Mouse (Mus musculus): ENCODE measurements around the gene Ppih. TPM values are rescaled to one million over a fixed set of nuclear protein-coding genes. Genes with fewer than 3 reads are reported as not detected.
"Not testable (repeated sequence)": the region's sequence is repeated elsewhere in the genome, so short reads cannot be mapped to it uniquely, and the experiment has no call there.

Gene Ppih
- polyA plus RNA-seq, 1 experiment from 2014 or later, result 123 TPM

DNA sequence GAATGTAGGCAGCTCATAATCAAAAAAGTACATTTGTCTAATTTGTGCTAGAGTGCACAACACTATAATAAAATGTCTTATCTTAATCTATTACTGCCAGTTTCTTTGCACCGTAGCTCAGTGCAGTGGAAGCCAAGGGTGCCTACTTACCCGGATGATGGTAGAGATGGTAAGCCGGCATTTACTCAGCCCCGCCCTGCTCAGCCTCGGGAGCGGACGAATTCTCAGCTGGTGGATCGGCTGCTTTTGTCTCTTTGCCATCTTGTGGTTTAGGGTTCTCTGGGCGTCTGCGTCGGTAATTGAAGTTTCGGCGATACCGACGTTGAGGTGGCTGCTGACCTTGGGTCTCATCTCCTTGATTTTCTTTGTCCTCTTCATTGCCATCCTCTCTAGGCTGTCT, 41.6 kb downstream of the Ppih start:
- not testable (repeated sequence) for H3K9me3 ChIP-seq (replicated peaks); H3K9ac ChIP-seq; H3K27ac ChIP-seq; H3K4me2 ChIP-seq; H3K27me3 ChIP-seq; ATAC-seq; H3K4me3 ChIP-seq; H3K4me1 ChIP-seq
- WGBS, result 89% methylated on average over 15 of the region's 15 CpGs
- H3K36me3 ChIP-seq (ENCODE audit: poor library complexity, severe bottlenecking), result peaks cover 95% of the 10 kb centered on the region

DNA sequence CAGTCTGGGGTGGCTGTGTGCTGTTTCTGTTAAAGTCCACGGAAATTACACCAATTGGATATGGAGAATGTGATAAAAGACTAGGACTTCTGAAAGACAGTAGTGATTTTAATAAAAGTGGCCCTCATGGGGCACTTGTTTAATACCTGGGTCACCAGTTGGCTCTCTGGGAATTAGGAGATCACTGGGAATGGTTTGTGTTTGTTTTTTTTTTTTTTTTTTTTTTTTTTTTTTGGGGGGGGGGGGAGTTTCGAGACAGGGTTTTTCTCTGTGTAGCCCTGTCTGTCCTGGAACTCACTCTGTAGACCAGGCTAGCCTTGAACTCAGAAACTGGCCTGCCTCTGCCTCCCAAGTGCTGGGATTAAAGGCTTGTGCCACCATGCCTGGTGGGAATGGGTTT, 44.6 kb downstream of the Ppih start:
- Histone ChIP-seq H3K27ac (no peak overlapping the region), H3K36me3 (ENCODE audit: poor library complexity, severe bottlenecking) (peaks cover 95% of the 10 kb centered on the region), H3K27me3 (no peaks in the 10 kb centered on the region), H3K4me2 (no peak overlapping the region), H3K9me3 (replicated peaks) (no peaks in the 10 kb centered on the region), H3K4me3 (no peak overlapping the region), H3K9ac (no peak overlapping the region), H3K4me1 (no peaks in the 10 kb centered on the region)
- no peak for ATAC-seq
- 89% methylated on average over 2 of the region's 2 CpGs for WGBS

DNA sequence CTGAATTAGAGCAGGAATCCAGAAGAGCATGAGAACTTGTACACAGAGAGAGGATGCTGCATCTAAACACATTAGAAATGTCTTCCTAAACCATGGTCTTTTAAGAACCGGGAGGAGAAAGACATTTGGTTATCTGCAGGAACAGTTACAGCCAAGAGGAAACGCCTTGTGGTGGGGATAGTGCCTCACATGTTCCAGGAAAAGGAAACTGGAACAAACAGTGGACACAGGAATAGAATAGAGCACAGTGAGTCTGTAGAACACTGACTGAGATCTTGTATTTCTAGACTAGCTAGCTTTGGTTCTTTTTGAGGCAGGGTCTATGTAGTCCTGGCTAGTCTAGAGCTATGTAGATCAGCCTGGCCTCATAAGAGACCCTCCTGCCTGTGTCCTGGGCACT, 45.1 kb downstream of the Ppih start:
- H3K4me3 ChIP-seq, result no peak overlapping the region
- H3K4me2 ChIP-seq, result no peak overlapping the region
- 92% methylated on average over 2 of the region's 2 CpGs for WGBS
- peaks cover 97% of the 10 kb centered on the region for H3K36me3 ChIP-seq (ENCODE audit: poor library complexity, severe bottlenecking)
- no peaks in the 10 kb centered on the region for H3K4me1 ChIP-seq
- no peak for ATAC-seq
- H3K27ac ChIP-seq, result no peak overlapping the region
- H3K27me3 ChIP-seq, result no peaks in the 10 kb centered on the region
- H3K9ac ChIP-seq, result no peak overlapping the region
- H3K9me3 ChIP-seq (replicated peaks), result no peaks in the 10 kb centered on the region

DNA sequence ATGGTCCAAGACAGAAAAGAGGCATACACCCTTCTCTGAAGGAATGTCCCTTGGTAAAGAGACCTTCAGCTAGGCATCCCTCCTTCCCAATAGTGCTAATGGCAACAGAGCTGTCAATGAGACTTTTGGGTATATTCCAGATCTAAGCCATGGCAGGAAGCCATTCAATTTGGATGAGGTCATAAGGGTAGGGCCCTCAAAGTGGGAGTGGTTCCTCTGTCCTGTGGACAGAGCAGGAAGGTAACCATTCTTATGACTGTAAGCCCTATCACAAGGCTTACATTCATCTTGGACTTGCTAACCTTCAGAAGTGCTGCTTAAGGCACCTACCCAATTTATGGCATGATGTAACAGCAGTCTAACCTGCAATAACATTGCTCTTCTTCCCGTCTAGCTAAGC, 45.7 kb downstream of the Ppih start:
- Histone ChIP-seq H3K9me3 (replicated peaks) (no peaks in the 10 kb centered on the region), H3K9ac (no peak overlapping the region), H3K4me2 (no peak overlapping the region), H3K4me3 (no peak overlapping the region), H3K4me1 (no peaks in the 10 kb centered on the region), H3K36me3 (ENCODE audit: poor library complexity, severe bottlenecking) (peaks cover 97% of the 10 kb centered on the region), H3K27ac (no peak overlapping the region), H3K27me3 (no peaks in the 10 kb centered on the region)
- WGBS, result 85% methylated on average over 1 of the region's 1 CpGs
- no peak for ATAC-seq

DNA sequence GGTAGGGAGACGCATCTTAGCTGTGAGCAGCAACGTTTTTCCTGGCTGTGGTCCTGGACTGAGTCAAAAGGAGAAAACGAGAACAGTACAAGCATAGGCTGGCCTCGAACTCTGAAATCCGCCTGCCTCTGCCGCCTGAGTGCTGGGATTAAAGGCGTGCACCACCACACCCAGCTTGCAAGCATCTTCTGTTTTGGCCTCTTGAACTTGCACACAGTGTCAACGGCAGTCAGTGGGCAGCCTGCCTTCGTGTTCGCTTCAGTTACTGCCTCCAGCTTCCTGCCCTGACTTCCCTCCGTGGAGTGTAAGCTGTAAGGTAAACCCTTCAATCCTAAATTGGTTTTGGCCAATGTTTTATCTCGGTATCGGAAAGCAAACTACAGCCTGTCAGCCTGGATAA, 53.7 kb downstream of the Ppih start:
- Histone ChIP-seq H3K9me3 (replicated peaks) (no peaks in the 10 kb centered on the region), H3K9ac (no peak overlapping the region), H3K27ac (no peak overlapping the region), H3K4me3 (no peak overlapping the region), H3K4me2 (no peak overlapping the region), H3K4me1 (no peaks in the 10 kb centered on the region), H3K36me3 (ENCODE audit: poor library complexity, severe bottlenecking) (peaks cover 32% of the 10 kb centered on the region), H3K27me3 (no peaks in the 10 kb centered on the region)
- ATAC-seq, result no peak
- WGBS, result 83% methylated on average over 13 of the region's 13 CpGs

DNA sequence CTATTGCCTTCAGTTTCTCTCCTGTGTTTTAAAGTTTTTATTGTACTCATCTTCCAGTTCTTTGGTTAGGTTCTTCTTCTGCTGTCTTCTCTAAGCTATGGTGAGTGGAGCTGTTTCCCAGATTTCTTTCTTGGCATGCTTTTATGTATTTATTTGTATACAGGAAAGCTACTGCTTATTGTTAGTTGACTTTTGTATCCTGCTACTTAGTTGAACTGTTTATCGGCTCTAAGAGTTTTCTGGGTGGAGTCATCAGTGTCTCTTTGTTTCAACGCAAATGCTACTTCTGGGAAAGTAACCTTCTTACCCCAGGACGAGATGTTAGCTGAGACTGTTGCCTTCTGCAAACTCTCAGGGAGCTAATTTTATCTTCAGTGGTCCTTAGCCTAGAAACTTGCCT, 56.9 kb downstream of the Ppih start:
- 75% methylated on average over 3 of the region's 3 CpGs for WGBS
- no peaks in the 10 kb centered on the region for H3K9me3 ChIP-seq (replicated peaks)
- ATAC-seq, result no peak

DNA sequence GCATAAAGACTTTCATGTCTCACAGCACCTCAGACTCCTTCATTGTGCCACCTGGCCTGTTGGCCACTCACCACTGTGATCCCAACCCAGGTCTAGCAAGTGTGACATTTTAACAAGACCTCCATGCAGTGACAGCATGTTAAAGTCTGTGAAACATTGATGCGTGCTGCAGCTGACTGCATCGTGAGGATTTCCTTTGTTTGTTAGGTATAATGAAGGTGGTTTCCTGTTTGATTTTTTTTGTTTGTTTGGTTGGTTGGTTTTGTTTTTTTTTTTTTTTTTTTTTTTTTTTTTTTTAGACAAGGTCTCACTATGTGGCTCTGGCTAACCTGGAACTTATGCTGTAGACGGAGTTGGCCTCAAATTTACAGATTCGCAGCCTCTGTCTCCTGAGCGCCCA, 57.9 kb downstream of the Ppih start:
- Histone ChIP-seq H3K9ac (no peak overlapping the region), H3K4me2 (no peak overlapping the region), H3K36me3 (ENCODE audit: poor library complexity, severe bottlenecking) (0 out of 2 replicates have a peak, but pooled peaks cover 3% of the 10 kb centered on the region), H3K4me3 (no peak overlapping the region), H3K27me3 (no peaks in the 10 kb centered on the region), H3K4me1 (no peaks in the 10 kb centered on the region), H3K9me3 (replicated peaks) (no peaks in the 10 kb centered on the region), H3K27ac (no peak overlapping the region)
- ATAC-seq, result no peak
- 92% methylated on average over 5 of the region's 5 CpGs for WGBS

More for the DNA sequence above, 56.9 kb downstream of the Ppih start:
- Histone ChIP-seq H3K4me2 (no peak overlapping the region), H3K27me3 (no peaks in the 10 kb centered on the region), H3K36me3 (ENCODE audit: poor library complexity, severe bottlenecking) (0 out of 2 replicates have a peak, but pooled peaks cover 3% of the 10 kb centered on the region), H3K9ac (no peak overlapping the region), H3K4me3 (no peak overlapping the region), H3K4me1 (no peaks in the 10 kb centered on the region), H3K27ac (no peak overlapping the region)

DNA sequence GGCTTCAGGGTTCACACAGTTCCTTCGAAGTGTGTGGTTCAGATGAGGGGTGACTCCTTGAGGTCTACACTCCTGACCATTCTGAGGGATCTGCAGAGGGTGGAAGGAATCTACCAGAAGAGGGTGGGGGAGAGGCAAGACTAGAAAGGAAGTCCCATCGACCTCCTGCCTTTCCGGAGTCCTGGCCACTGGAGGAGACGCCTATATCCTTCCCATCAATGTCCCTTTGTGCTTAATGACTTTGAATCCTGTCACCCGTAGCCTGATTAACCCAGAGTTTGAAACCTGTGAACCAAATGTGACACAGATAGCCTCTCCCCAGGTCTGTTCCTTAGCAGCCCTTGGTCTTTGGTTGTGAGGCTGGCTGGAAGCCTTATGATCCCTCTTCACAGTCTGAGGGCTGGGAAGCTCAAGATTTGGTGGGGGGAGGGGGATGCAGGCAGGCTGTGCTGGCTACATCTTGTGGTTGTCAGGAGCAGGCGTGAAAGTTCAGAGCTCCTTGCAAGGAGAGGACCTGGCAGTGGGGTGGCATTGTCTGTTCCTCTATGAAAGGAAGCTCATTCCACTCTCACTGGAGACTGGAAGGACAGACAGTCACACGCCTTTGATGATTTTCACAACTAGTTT, 59.1 kb downstream of the Ppih start:
- no peak for ATAC-seq
- Histone ChIP-seq H3K4me3 (no peak overlapping the region), H3K4me1 (no peaks in the 10 kb centered on the region), H3K9me3 (replicated peaks) (no peaks in the 10 kb centered on the region), H3K27me3 (no peaks in the 10 kb centered on the region), H3K4me2 (no peak overlapping the region), H3K9ac (no peak overlapping the region), H3K27ac (no peak overlapping the region), H3K36me3 (ENCODE audit: poor library complexity, severe bottlenecking) (0 out of 2 replicates have a peak, but pooled peaks cover 3% of the 10 kb centered on the region)
- WGBS, result 70% methylated on average over 7 of the region's 7 CpGs

DNA sequence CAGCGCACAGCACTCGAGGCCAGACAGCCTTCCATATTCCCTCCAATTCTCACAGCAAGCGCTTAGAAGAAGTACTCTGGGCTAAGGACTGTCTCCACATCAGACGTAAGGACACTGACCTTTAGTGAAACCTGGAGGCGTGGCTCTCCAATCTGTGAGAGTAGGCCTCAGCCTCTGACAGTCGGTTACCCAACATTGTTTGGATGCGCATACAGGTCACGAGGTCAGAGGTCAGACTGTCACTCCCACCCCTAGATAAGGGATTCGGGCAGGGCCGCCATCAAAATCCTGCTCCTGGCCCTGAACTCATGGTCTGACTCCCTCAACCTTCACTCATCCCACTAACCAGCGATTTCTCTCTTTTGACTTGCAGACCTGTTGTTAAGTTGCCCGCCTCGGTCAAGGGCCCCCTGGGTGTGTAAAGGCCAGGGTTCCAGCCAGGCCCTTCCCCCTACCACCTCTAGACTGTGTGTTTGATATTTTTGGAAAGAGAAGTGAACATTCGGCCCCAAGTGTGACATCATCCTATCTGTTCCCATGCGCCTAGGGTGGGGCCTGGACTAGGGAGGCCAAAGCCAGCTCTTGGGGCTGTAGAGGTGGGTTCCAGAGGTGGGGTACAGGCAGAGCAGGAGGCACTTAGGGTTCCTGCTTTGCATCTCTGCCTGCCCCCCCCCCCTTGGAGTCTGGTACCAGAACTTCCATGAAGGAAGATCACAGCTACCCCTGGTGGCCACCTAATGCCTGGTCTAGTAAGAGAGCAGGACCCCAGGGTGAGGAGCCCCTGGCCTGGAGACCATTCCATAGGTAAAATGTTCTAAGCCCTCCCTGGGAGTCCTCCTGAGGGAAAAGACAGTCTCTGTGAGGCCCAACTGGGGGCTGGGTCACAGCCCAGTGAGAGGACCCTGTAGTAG, 60.7 kb downstream of the Ppih start:
- H3K36me3 ChIP-seq (ENCODE audit: poor library complexity, severe bottlenecking), result 0 out of 2 replicates have a peak, but pooled peaks cover 3% of the 10 kb centered on the region
- ATAC-seq, result no peak

DNA sequence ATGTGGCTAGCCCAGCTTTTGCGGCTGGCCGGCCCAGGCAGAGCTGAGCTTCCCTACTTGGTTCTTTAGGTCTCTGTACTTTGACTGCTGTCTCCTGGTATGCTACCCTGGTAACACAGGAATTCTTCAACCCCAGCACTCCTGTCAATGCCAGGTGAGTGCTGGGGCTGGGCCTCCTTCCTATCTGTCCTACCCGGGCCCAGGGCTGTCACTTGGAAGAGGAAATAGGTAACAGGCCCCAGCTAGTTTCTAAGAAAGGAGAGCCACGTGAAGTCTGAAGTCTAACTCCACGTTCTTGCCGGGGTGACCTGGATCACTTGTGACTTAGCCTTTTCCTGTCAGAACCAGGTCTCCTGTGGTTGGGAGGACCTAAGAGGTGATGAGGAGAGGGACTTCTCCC, 63.3 kb downstream of the Ppih start:
- Histone ChIP-seq H3K9me3 (replicated peaks) (no peaks in the 10 kb centered on the region), H3K27me3 (no peaks in the 10 kb centered on the region), H3K27ac (no peak overlapping the region), H3K4me3 (no peak overlapping the region), H3K4me2 (no peak overlapping the region), H3K4me1 (peaks cover 22% of the 10 kb centered on the region), H3K36me3 (ENCODE audit: poor library complexity, severe bottlenecking) (no peaks in the 10 kb centered on the region), H3K9ac (no peak overlapping the region)
- 76% methylated on average over 6 of the region's 6 CpGs for WGBS
- ATAC-seq, result no peak

More for the DNA sequence above, 60.7 kb downstream of the Ppih start:
- Histone ChIP-seq H3K4me2 (no peak overlapping the region), H3K4me1 (peaks cover 9% of the 10 kb centered on the region), H3K4me3 (no peak overlapping the region), H3K27ac (no peak overlapping the region), H3K9me3 (replicated peaks) (no peaks in the 10 kb centered on the region), H3K27me3 (no peaks in the 10 kb centered on the region), H3K9ac (no peak overlapping the region)
- WGBS, result 82% methylated on average over 15 of the region's 15 CpGs

DNA sequence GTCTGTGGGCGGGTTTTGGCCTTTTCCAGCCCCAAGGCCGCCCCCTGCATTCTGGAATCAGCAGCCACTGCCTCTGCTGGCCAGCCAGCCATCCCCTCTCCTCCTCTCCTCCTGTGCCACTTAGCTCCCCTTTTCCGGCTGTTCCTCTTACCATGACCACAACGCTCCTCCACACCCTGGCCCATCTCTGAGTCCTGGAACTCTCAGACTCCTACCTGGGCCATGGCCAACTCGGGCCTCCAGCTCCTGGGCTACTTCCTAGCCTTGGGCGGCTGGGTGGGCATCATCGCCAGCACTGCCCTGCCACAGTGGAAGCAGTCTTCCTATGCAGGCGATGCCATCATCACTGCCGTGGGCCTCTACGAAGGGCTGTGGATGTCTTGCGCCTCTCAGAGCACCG, 65.0 kb downstream of the Ppih start, which contains the start of gene Cldn19:
TSS of gene Cldn19 (plus strand) at position 64 of the 400 bp plus-strand sequence.
- H3K4me2 ChIP-seq, result peak within 1 kb of the TSS; percentile 22; the same call in 1 of the 2 replicates
- no peak for ATAC-seq
- no peak within 1 kb of the TSS; the same call in 1 of the 2 replicates for H3K9ac ChIP-seq

DNA sequence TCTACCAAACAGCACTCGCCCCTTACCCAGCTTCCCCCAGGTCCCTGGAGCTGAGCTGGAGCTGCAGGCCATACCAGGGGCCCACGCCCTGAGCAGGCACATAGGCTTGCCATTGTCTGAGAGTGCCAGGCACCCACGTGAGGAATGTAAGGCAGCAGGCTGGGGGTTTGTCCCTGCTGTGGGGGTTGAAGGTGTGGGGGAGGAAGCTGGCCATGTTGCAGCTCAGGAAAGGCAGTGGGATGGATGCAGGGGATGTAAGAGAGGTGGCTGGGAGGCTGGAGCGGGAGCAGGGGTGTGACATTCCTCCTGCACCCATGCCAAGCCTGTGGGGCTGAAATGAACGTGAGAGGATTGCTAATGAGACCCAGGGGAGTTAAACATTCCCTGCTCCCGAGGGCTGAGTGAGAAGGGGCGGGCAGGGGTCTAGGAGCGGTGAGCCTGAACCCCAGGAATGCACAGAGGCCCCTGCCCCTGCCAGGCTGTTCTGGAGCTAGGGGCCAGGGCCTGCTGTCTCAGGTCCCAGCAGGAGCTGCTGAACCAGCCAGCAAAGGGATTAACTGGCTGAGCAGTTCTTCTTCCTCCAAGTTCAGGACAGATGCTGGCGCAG, 66.2 kb downstream of the Ppih start:
- Histone ChIP-seq H3K9me3 (replicated peaks) (no peaks in the 10 kb centered on the region), H3K4me1 (peaks cover 22% of the 10 kb centered on the region), H3K9ac (no peak overlapping the region; the same call in 1 of the 2 replicates), H3K4me3 (no peak overlapping the region), H3K36me3 (ENCODE audit: poor library complexity, severe bottlenecking) (no peaks in the 10 kb centered on the region), H3K4me2 (peak overlapping the region; percentile 22; the same call in 1 of the 2 replicates), H3K27ac (peak overlapping the region; percentile 64), H3K27me3 (no peaks in the 10 kb centered on the region)
- 17% methylated on average over 9 of the region's 9 CpGs for WGBS
- peak; percentile 83 for ATAC-seq

More for the DNA sequence above, 65.0 kb downstream of the Ppih start, which contains the start of gene Cldn19:
- H3K9me3 ChIP-seq (replicated peaks), result no peaks in the 10 kb centered on the region
- no peaks in the 10 kb centered on the region for H3K36me3 ChIP-seq (ENCODE audit: poor library complexity, severe bottlenecking)
- WGBS, result 76% methylated on average over 12 of the region's 12 CpGs
- H3K4me1 ChIP-seq, result peaks cover 22% of the 10 kb centered on the region
- H3K4me3 ChIP-seq, result no peak within 1 kb of the TSS
- no peaks in the 10 kb centered on the region for H3K27me3 ChIP-seq
- H3K27ac ChIP-seq, result peak within 1 kb of the TSS; percentile 64
